Comparison of ENCODE assay signal across 9 mouse cellular contexts in genomic region chr10:130470311-130470760, GRCm38 (mm10). TPM values are rescaled to one million over a fixed set of nuclear protein-coding genes. Genes with fewer than 3 reads are reported as not detected.
DNase-seq lines count a peak whose midpoint lies in the region; ATAC-seq and TF ChIP-seq lines count a peak whose summit lies in the region.
"Had no signal": no experiment of that assay in that cellular context is flagged by ENCODE, and none has a peak within 500 bp of the region (broad histone marks: within the 10 kb centered on the region; RNA-seq: fewer than 3 reads in every experiment).

No protein-coding gene starts in this region.

- peak; percentile 56 to 62 for DNase-seq in cerebellum, postnatal 14 days
- no peak for DNase-seq in cerebellum, adult 11-12 months
- peak; percentile 83 for DNase-seq in embryo, embryonic 11 days
- DNase-seq in naive thymus-derived CD4-positive, alpha-beta T cell, adult 2 months (ENCODE audit: low read depth) = peak; percentile 15
- peak; percentile 26 for DNase-seq in testis, postnatal 14 days (ENCODE audit: low spot score)

- H3K4me3 ChIP-seq in E14TG2a.4 (replicated peaks; ENCODE audit: low read length) = peak overlapping the region; percentile 81
- peak overlapping the region; percentile 49 for H3K4me3 ChIP-seq in limb, embryonic 12.5 days (replicated peaks)

- peaks cover 4% of the 10 kb centered on the region; the same call in 1 of the 2 replicates for H3K9me3 ChIP-seq in E14TG2a.4 (ENCODE audit: low read length)
- H3K9me3 ChIP-seq in limb, embryonic 12.5 days = no peaks in the 10 kb centered on the region

- H3K36me3 ChIP-seq in E14TG2a.4 (ENCODE audit: insufficient read depth, low read length) = no peaks in the 10 kb centered on the region
- no peaks in the 10 kb centered on the region for H3K36me3 ChIP-seq in limb, embryonic 12.5 days

- H3K4me2 ChIP-seq in limb, embryonic 12.5 days = peak overlapping the region; percentile 69

- peaks cover 9% of the 10 kb centered on the region for H3K27me3 ChIP-seq in E14TG2a.4 (ENCODE audit: insufficient read depth, low read length)
- no peaks in the 10 kb centered on the region for H3K27me3 ChIP-seq in limb, embryonic 12.5 days

- H3K27ac ChIP-seq in limb, embryonic 12.5 days = peak overlapping the region; percentile 64; the same call in 1 of the 2 replicates

- peak overlapping the region; percentile 73 for H3K9ac ChIP-seq in limb, embryonic 12.5 days (replicated peaks)

- 1% methylated on average over 36 of the region's 36 CpGs for WGBS in limb, embryonic 12.5 days

- H3K4me1 ChIP-seq in E14TG2a.4 (replicated peaks; ENCODE audit: low read depth, low read length) = no peaks in the 10 kb centered on the region; the same call in 1 of the 2 replicates
- H3K4me1 ChIP-seq in limb, embryonic 12.5 days (replicated peaks) = 0 out of 2 replicates have a peak, but pooled peaks cover 4% of the 10 kb centered on the region

- peak; percentile 86 to 89 for ATAC-seq in hematopoietic stem cell, adult 5-6 weeks (replicated peaks in 1 of 2; ENCODE audit: insufficient read depth in 1 of 2, low FRiP score in 2 of 2, low TSS enrichment in 1 of 2, low read depth in 1 of 2, poor library complexity in 2 of 2, severe bottlenecking in 2 of 2)
- peak; percentile 94 for ATAC-seq in limb, embryonic 12.5 days (ENCODE audit: insufficient number of reproducible peaks, insufficient read depth, low FRiP score, low TSS enrichment, low read depth)

- no peak for TF ChIP-seq CTCF in E14TG2a.4 (conservative IDR thresholded peaks at IDR 0.05; ENCODE audit: low read length)

RNA-seq across cellular contexts. Expression of gene Vmn2r86, which starts 14.5 kb away (rescaled TPM):
- total RNA-seq in hematopoietic stem cell, adult 5-6 weeks (2017) = not detected in 2 replicates
- polyA plus RNA-seq in limb, embryonic 12.5 days (2016; fragmentation: Nextera tagmentation; extraction: Ambion mirVana) = not detected in 2 replicates
- total RNA-seq: heart, postnatal 36 days had no signal

RNA-seq across cellular contexts. Expression of gene Vmn2r87, which starts 26.9 kb away (rescaled TPM):
- not detected in 2 replicates for total RNA-seq in hematopoietic stem cell, adult 5-6 weeks (2017)
- 0.08 TPM in 1 of 2 replicates, not detected in the other for polyA plus RNA-seq in limb, embryonic 12.5 days (2016; fragmentation: Nextera tagmentation; extraction: Ambion mirVana)
- total RNA-seq: heart, postnatal 36 days had no signal

RNA-seq across cellular contexts. Expression of gene Vmn2r85, which starts 40.8 kb away (rescaled TPM):
- total RNA-seq in hematopoietic stem cell, adult 5-6 weeks (2017) = not detected in 2 replicates
- not detected in 2 replicates for polyA plus RNA-seq in limb, embryonic 12.5 days (2016; fragmentation: Nextera tagmentation; extraction: Ambion mirVana)
- total RNA-seq: heart, postnatal 36 days had no signal
